Mouse (Mus musculus): ENCODE data around the gene Fchsd2.

DNA sequence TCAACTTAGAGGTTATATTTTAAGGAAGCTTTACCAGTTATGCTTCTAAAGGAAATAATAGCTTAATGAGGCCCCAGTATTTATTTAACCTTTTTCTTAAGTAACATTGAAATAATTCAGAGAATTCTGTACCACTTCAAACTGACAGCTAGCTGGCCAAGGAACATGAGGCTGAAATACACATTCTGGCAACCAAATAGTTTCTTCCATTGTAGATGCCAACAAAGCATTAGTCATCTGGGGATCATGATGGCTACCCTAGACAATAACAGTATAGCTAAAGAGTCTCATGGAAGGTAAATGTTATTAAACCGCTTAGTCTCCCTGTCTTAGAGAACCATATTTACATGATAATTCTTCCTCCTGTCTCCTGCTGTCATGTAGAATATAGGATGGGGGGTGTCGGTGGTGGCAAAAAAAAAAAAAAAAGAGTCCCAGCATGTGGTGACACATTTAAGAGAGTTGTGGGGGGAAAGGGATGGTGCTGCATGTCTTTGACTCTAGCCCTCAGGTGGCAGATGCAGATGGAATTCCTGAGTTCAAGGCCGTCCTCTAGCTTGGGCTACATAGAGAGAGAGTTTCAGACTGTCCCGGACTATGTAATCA, 169.4 kb downstream of the Fchsd2 start:
- no peak for TF ChIP-seq FLI1 (IDR thresholded peaks at IDR 0.05; ENCODE audit: low read length)
- no peak for TF ChIP-seq GATA1 (IDR thresholded peaks at IDR 0.05; ENCODE audit: borderline replicate concordance, low read length)
